Mouse (Mus musculus) liver, adult 2 months (tissue): ENCODE results near the gene Rhbdd1. TPM values are rescaled to one million over a fixed set of nuclear protein-coding genes. Genes with fewer than 3 reads are reported as not detected.

Source experiments
- DNase-seq: peaks from one replicate; pipeline ENCODE4 v3.0.0-alpha.2; 2011; ENCODE audit warnings: low read depth, low spot score; ENCODE audit errors: extremely low read depth
- H3K27ac ChIP-seq: fragments of 200-500 bp; replicated peaks from 2 replicates; pipeline ENCODE4 v1.5.1; 2012; ENCODE audit warnings: low read depth, mild to moderate bottlenecking, control low read depth, inconsistent platforms, low read length; ENCODE audit not compliant: insufficient read depth
- H3K27me3 ChIP-seq: fragments of 200-500 bp; 2 replicates; pipeline ENCODE4 v1.6.1; 2012; ENCODE audit warnings: mild to moderate bottlenecking, moderate library complexity, low read length, inconsistent platforms; ENCODE audit not compliant: control insufficient read depth, insufficient read depth
- H3K36me3 ChIP-seq: fragments of 200-500 bp; 2 replicates; pipeline ENCODE4 v1.6.1; 2012; ENCODE audit warnings: low read length, inconsistent platforms; ENCODE audit not compliant: control insufficient read depth, insufficient read depth
- H3K4me1 ChIP-seq: fragments of 200-500 bp; 2 replicates; pipeline ENCODE4 v1.6.1; 2011; ENCODE audit warnings: low read length; ENCODE audit not compliant: control insufficient read depth, insufficient read depth
- H3K4me3 ChIP-seq: fragments of 200-500 bp; 2 replicates; pipeline ENCODE4 v1.5.1; 2011; ENCODE audit warnings: low read depth, mild to moderate bottlenecking, control low read depth, low read length, moderate library complexity; ENCODE audit not compliant: insufficient read depth
- H3K79me2 ChIP-seq: fragments of 200-500 bp; 2 replicates; pipeline ENCODE4 v1.6.1; 2012; ENCODE audit warnings: inconsistent platforms, mild to moderate bottlenecking, low read length, moderate library complexity; ENCODE audit not compliant: control insufficient read depth, insufficient read depth
- H3K9ac ChIP-seq: fragments of 200-500 bp; 2 replicates; pipeline ENCODE4 v1.6.1; 2012; ENCODE audit warnings: low read depth, mild to moderate bottlenecking, control low read depth, inconsistent platforms, low read length
- CTCF ChIP-seq: fragments of 200-500 bp; IDR thresholded peaks from 2 replicates; pipeline ENCODE4 v1.5.1; 2011; ENCODE audit warnings: low read depth, low read length, control low read depth
- POLR2A ChIP-seq: fragments of 200-500 bp; IDR thresholded peaks from 2 replicates; pipeline ENCODE4 v1.6.1; 2011; ENCODE audit warnings: low read length, control low read depth; ENCODE audit not compliant: insufficient read depth; ENCODE audit errors: extremely low read depth
- WGBS: fragments of 180-500 bp; shearing (Covaris S2); methylation state at CpG from one replicate; pipeline ENCODE4 v1.1.7; 2018; 5-methylcytosine and 5-hydroxymethylcytosine counted together
- polyA plus RNA-seq: library from polyadenylated mRNA; depleted of rRNA; stranded (reverse); fragments of >200 nt; gene quantifications from 2 replicates; pipeline ENCODE4 v1.2.3, GENCODE M21; 2012
- total RNA-seq: library from RNA; depleted of rRNA; stranded (reverse); fragments of >200 nt; gene quantifications from 2 replicates; pipeline ENCODE4 v1.2.3, GENCODE M21; 2014

Rhbdd1 gene
- total and polyA plus RNA-seq, 2 experiments = 10.9 to 11.4 TPM

- Histone ChIP-seq H3K27me3 (no peaks in the 10 kb centered on the region), H3K36me3 (peaks cover 1% of the 10 kb centered on the region; the same call in 1 of the 2 replicates), H3K79me2 (no peaks in the 10 kb centered on the region), H3K27ac (no peak overlapping the region), H3K4me1 (no peaks in the 10 kb centered on the region), H3K9ac (no peak overlapping the region), H3K4me3 (no peak overlapping the region)
- 82% methylated on average over 5 of the region's 5 CpGs for WGBS
- no peak for TF ChIP-seq CTCF
- no peak for TF ChIP-seq POLR2A
- no peak for DNase-seq
Observed at GRCm38 (mm10) chr1:82433649-82434005, 117.4 kb downstream of the Rhbdd1 start.

- Histone ChIP-seq H3K4me3 (no peak overlapping the region), H3K36me3 (peaks cover 1% of the 10 kb centered on the region; the same call in 1 of the 2 replicates), H3K27ac (no peak overlapping the region), H3K4me1 (no peaks in the 10 kb centered on the region), H3K79me2 (no peaks in the 10 kb centered on the region), H3K27me3 (no peaks in the 10 kb centered on the region), H3K9ac (no peak overlapping the region)
- DNase-seq = no peak
- 92% methylated on average over 3 of the region's 3 CpGs for WGBS
- no peak for TF ChIP-seq POLR2A
- TF ChIP-seq CTCF = no peak
Observed at GRCm38 (mm10) chr1:82437273-82437672, 121.0 kb downstream of the Rhbdd1 start.

- WGBS = 74% methylated on average over 1 of the region's 1 CpGs
- TF ChIP-seq CTCF = no peak
- TF ChIP-seq POLR2A = no peak
- Histone ChIP-seq H3K79me2 (no peaks in the 10 kb centered on the region), H3K4me1 (no peaks in the 10 kb centered on the region), H3K36me3 (peaks cover 1% of the 10 kb centered on the region; the same call in 1 of the 2 replicates), H3K27me3 (no peaks in the 10 kb centered on the region), H3K9ac (no peak overlapping the region), H3K4me3 (no peak overlapping the region), H3K27ac (no peak overlapping the region)
- no peak for DNase-seq
Observed at GRCm38 (mm10) chr1:82440123-82440522, 123.9 kb downstream of the Rhbdd1 start.

GRCm38 (mm10) chr1:82443517-82443916 is 127.3 kb downstream of the Rhbdd1 start:
- Histone ChIP-seq H3K4me1 (no peaks in the 10 kb centered on the region), H3K4me3 (no peak overlapping the region), H3K9ac (no peak overlapping the region), H3K36me3 (no peaks in the 10 kb centered on the region; the same call in 1 of the 2 replicates), H3K27me3 (no peaks in the 10 kb centered on the region), H3K27ac (no peak overlapping the region), H3K79me2 (no peaks in the 10 kb centered on the region)
- no peak for DNase-seq
- WGBS = 88% methylated on average over 4 of the region's 4 CpGs
- TF ChIP-seq POLR2A = no peak
- no peak for TF ChIP-seq CTCF

GRCm38 (mm10) chr1:82446049-82446448 is 129.8 kb downstream of the Rhbdd1 start:
- WGBS = 69% methylated on average over 7 of the region's 7 CpGs
- H3K4me3 ChIP-seq = no peak overlapping the region

GRCm38 (mm10) chr1:82449851-82450250 is 133.6 kb downstream of the Rhbdd1 start:
- no peak overlapping the region for H3K4me3 ChIP-seq
- H3K27me3 ChIP-seq = no peaks in the 10 kb centered on the region
- H3K4me1 ChIP-seq = no peaks in the 10 kb centered on the region
- WGBS = 78% methylated on average over 4 of the region's 4 CpGs
- no peak for TF ChIP-seq CTCF
- no peak for TF ChIP-seq POLR2A
- H3K36me3 ChIP-seq = no peaks in the 10 kb centered on the region; the same call in 1 of the 2 replicates
- no peak overlapping the region for H3K27ac ChIP-seq
- no peaks in the 10 kb centered on the region for H3K79me2 ChIP-seq
- H3K9ac ChIP-seq = no peak overlapping the region
- DNase-seq = no peak

More at GRCm38 (mm10) chr1:82446049-82446448, 129.8 kb downstream of the Rhbdd1 start:
- H3K9ac ChIP-seq = no peak overlapping the region
- H3K27ac ChIP-seq = no peak overlapping the region
- TF ChIP-seq CTCF (no peak), POLR2A (no peak)
- H3K79me2 ChIP-seq = no peaks in the 10 kb centered on the region
- no peak for DNase-seq
- no peaks in the 10 kb centered on the region for H3K27me3 ChIP-seq
- H3K4me1 ChIP-seq = no peaks in the 10 kb centered on the region
- no peaks in the 10 kb centered on the region; the same call in 1 of the 2 replicates for H3K36me3 ChIP-seq
